Mouse (Mus musculus): Measurements from ENCODE around the gene 4930470P17Rik. TPM values are rescaled to one million over a fixed set of nuclear protein-coding genes. Genes with fewer than 3 reads are reported as not detected.

Gene 4930470P17Rik
- polyA plus RNA-seq, 1 experiment from 2014 or later, result not detected

DNA sequence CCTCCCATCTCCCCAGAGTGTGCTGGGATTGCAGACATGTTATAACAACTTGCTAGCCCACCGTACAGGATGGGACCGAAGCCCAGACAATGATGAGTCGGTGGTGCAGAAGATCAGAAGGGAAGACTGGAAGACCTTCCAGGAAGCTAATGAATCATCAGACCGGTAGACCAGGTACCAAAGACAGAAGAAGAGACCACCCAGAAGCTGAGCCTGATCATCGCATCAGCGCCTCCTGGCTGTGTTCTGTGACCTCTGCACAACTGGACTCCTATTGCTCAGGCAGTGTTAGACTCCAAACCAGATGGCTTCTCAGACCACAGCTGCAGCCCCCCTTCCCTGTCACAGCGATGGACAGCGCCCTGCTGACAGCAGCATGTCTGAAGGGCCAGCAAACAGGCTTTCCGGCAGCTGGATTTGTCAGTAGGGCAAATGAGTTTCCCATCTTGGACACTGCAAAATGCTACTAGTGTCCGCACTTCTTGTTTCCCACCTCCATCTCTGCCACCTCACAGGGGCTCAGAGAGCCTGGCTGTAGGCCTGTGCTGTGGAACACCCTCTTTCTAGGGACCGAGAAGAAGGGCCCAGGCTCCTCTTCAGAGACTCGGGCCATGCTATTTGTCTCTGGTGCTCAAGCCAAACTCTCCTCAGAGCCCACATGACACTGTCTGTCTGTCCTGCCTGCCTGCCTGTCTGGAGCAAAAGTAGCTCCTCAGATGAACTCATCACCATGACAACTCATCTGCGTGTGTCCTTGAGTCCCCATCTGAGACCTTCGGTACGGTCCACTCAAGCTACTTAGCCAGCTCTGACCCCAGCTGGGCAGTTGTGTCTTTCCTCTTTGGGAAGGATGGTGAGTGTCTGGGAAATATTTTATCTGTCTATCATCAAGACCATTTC lies 37.6 kb downstream of the 4930470P17Rik start:
- no peak for ATAC-seq (ENCODE audit: low read depth)
- WGBS (ENCODE audit: insufficient replicate concordance), result 71% methylated on average over 15 of the region's 15 CpGs
- H3K27me3 ChIP-seq (ENCODE audit: control insufficient read depth, insufficient read depth, low read depth, low read length), result no peaks in the 10 kb centered on the region
- no peak overlapping the region for H3K4me3 ChIP-seq (ENCODE audit: low read depth, low read length)
- H3K9ac ChIP-seq (ENCODE audit: low read depth, low read length), result no peak overlapping the region
- no peak overlapping the region for H3K27ac ChIP-seq (ENCODE audit: low read length)
- no peak overlapping the region for H3K4me2 ChIP-seq (ENCODE audit: low read depth, low read length)
- H3K36me3 ChIP-seq (ENCODE audit: control insufficient read depth, insufficient read depth), result no peaks in the 10 kb centered on the region
- no peaks in the 10 kb centered on the region for H3K4me1 ChIP-seq (ENCODE audit: control insufficient read depth, low read depth, low read length)
- no peaks in the 10 kb centered on the region for H3K9me3 ChIP-seq (replicated peaks; ENCODE audit: control insufficient read depth, low read length)

DNA sequence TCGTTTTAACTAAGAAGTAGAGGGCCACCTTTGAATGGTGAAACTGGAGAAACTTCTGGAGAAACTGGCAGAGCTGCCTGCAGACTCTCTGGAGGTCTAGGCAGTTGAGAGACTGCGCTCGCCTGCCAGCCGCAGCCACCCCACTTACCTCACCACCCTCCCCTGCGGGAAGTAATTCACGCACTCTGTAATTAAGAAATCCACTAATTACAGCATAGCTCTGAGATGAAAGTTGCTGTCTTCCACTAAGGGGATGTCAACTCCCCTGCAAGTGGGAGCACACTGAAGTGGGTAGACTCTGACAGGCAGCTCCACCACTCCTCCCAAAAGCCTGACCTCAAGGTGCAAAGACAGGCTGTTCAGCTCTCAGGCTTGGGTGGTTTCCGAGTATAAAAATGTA lies 49.7 kb downstream of the 4930470P17Rik start:
- no peak overlapping the region for H3K4me3 ChIP-seq (ENCODE audit: low read depth, low read length)
- no peaks in the 10 kb centered on the region for H3K36me3 ChIP-seq (ENCODE audit: control insufficient read depth, insufficient read depth)
- no peak for ATAC-seq (ENCODE audit: low read depth)
- no peak overlapping the region for H3K4me2 ChIP-seq (ENCODE audit: low read depth, low read length)
- no peaks in the 10 kb centered on the region for H3K4me1 ChIP-seq (ENCODE audit: control insufficient read depth, low read depth, low read length)
- H3K27ac ChIP-seq (ENCODE audit: low read length), result no peak overlapping the region
- WGBS (ENCODE audit: insufficient replicate concordance), result 56% methylated on average over 7 of the region's 7 CpGs
- H3K27me3 ChIP-seq (ENCODE audit: control insufficient read depth, insufficient read depth, low read depth, low read length), result no peaks in the 10 kb centered on the region
- no peaks in the 10 kb centered on the region for H3K9me3 ChIP-seq (replicated peaks; ENCODE audit: control insufficient read depth, low read length)
- H3K9ac ChIP-seq (ENCODE audit: low read depth, low read length), result no peak overlapping the region

- Histone ChIP-seq H3K27ac (ENCODE audit: low read length) (no peak overlapping the region), H3K27me3 (ENCODE audit: control insufficient read depth, insufficient read depth, low read depth, low read length) (no peaks in the 10 kb centered on the region), H3K4me2 (ENCODE audit: low read depth, low read length) (no peak overlapping the region), H3K36me3 (ENCODE audit: control insufficient read depth, insufficient read depth) (no peaks in the 10 kb centered on the region), H3K4me3 (ENCODE audit: low read depth, low read length) (no peak overlapping the region), H3K9me3 (replicated peaks; ENCODE audit: control insufficient read depth, low read length) (no peaks in the 10 kb centered on the region), H3K9ac (ENCODE audit: low read depth, low read length) (no peak overlapping the region), H3K4me1 (ENCODE audit: control insufficient read depth, low read depth, low read length) (no peaks in the 10 kb centered on the region)
- WGBS (ENCODE audit: insufficient replicate concordance), result 28% methylated on average over 5 of the region's 5 CpGs
- ATAC-seq (ENCODE audit: low read depth), result no peak
Measured at GRCm38 (mm10) chr2:170550240-170550639, 51.6 kb downstream of the 4930470P17Rik start.

GRCm38 (mm10) chr2:170549146-170549545 lies 52.7 kb downstream of the 4930470P17Rik start:
- Histone ChIP-seq H3K27ac (ENCODE audit: low read length) (no peak overlapping the region), H3K36me3 (ENCODE audit: control insufficient read depth, insufficient read depth) (no peaks in the 10 kb centered on the region), H3K4me3 (ENCODE audit: low read depth, low read length) (no peak overlapping the region), H3K4me2 (ENCODE audit: low read depth, low read length) (no peak overlapping the region), H3K27me3 (ENCODE audit: control insufficient read depth, insufficient read depth, low read depth, low read length) (no peaks in the 10 kb centered on the region), H3K4me1 (ENCODE audit: control insufficient read depth, low read depth, low read length) (no peaks in the 10 kb centered on the region), H3K9ac (ENCODE audit: low read depth, low read length) (no peak overlapping the region), H3K9me3 (replicated peaks; ENCODE audit: control insufficient read depth, low read length) (no peaks in the 10 kb centered on the region)
- ATAC-seq (ENCODE audit: low read depth), result no peak
- WGBS (ENCODE audit: insufficient replicate concordance), result 66% methylated on average over 2 of the region's 2 CpGs

GRCm38 (mm10) chr2:170548046-170548445 lies 53.8 kb downstream of the 4930470P17Rik start:
- Histone ChIP-seq H3K9me3 (replicated peaks; ENCODE audit: control insufficient read depth, low read length) (no peaks in the 10 kb centered on the region), H3K4me2 (ENCODE audit: low read depth, low read length) (no peak overlapping the region), H3K4me1 (ENCODE audit: control insufficient read depth, low read depth, low read length) (no peaks in the 10 kb centered on the region), H3K9ac (ENCODE audit: low read depth, low read length) (no peak overlapping the region), H3K4me3 (ENCODE audit: low read depth, low read length) (no peak overlapping the region), H3K27ac (ENCODE audit: low read length) (no peak overlapping the region), H3K27me3 (ENCODE audit: control insufficient read depth, insufficient read depth, low read depth, low read length) (no peaks in the 10 kb centered on the region), H3K36me3 (ENCODE audit: control insufficient read depth, insufficient read depth) (no peaks in the 10 kb centered on the region)
- 42% methylated on average over 4 of the region's 4 CpGs for WGBS (ENCODE audit: insufficient replicate concordance)
- ATAC-seq (ENCODE audit: low read depth), result no peak

DNA sequence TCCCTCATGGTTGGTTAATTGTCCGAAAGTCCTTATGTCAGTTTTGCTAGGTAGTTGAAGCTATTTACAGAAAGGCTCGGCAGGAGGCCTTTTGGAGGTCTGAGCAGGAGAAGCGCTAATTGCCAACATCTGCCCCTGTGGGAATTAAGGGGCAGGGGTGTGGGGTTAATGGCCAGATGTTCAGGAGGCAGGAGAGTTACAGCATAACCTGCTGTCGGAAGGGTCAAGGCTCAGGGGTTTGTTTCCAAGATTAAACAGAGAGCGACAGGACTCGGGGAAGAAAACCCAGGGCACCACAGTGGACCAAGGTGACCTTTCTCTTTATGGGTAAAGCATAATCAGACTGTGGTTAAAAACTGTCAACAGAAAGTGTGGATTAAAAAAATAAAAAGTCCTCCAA lies 54.3 kb downstream of the 4930470P17Rik start:
- no peaks in the 10 kb centered on the region for H3K36me3 ChIP-seq (ENCODE audit: control insufficient read depth, insufficient read depth)
- no peak overlapping the region for H3K27ac ChIP-seq (ENCODE audit: low read length)
- H3K4me1 ChIP-seq (ENCODE audit: control insufficient read depth, low read depth, low read length), result no peaks in the 10 kb centered on the region
- H3K27me3 ChIP-seq (ENCODE audit: control insufficient read depth, insufficient read depth, low read depth, low read length), result no peaks in the 10 kb centered on the region
- no peaks in the 10 kb centered on the region for H3K9me3 ChIP-seq (replicated peaks; ENCODE audit: control insufficient read depth, low read length)
- WGBS (ENCODE audit: insufficient replicate concordance), result 49% methylated on average over 6 of the region's 6 CpGs
- H3K9ac ChIP-seq (ENCODE audit: low read depth, low read length), result no peak overlapping the region
- no peak overlapping the region for H3K4me3 ChIP-seq (ENCODE audit: low read depth, low read length)
- ATAC-seq (ENCODE audit: low read depth), result no peak
- no peak overlapping the region for H3K4me2 ChIP-seq (ENCODE audit: low read depth, low read length)

GRCm38 (mm10) chr2:170545745-170546144 lies 56.1 kb downstream of the 4930470P17Rik start:
- Histone ChIP-seq H3K27ac (ENCODE audit: low read length) (no peak overlapping the region), H3K4me1 (ENCODE audit: control insufficient read depth, low read depth, low read length) (no peaks in the 10 kb centered on the region), H3K4me3 (ENCODE audit: low read depth, low read length) (no peak overlapping the region), H3K9ac (ENCODE audit: low read depth, low read length) (no peak overlapping the region), H3K4me2 (ENCODE audit: low read depth, low read length) (no peak overlapping the region), H3K36me3 (ENCODE audit: control insufficient read depth, insufficient read depth) (no peaks in the 10 kb centered on the region), H3K9me3 (replicated peaks; ENCODE audit: control insufficient read depth, low read length) (no peaks in the 10 kb centered on the region), H3K27me3 (ENCODE audit: control insufficient read depth, insufficient read depth, low read depth, low read length) (no peaks in the 10 kb centered on the region)
- 44% methylated on average over 4 of the region's 4 CpGs for WGBS (ENCODE audit: insufficient replicate concordance)
- ATAC-seq (ENCODE audit: low read depth), result no peak

GRCm38 (mm10) chr2:170544950-170545349 lies 56.9 kb downstream of the 4930470P17Rik start:
- Histone ChIP-seq H3K9ac (ENCODE audit: low read depth, low read length) (no peak overlapping the region), H3K4me2 (ENCODE audit: low read depth, low read length) (no peak overlapping the region), H3K9me3 (replicated peaks; ENCODE audit: control insufficient read depth, low read length) (no peaks in the 10 kb centered on the region), H3K4me1 (ENCODE audit: control insufficient read depth, low read depth, low read length) (no peaks in the 10 kb centered on the region), H3K27me3 (ENCODE audit: control insufficient read depth, insufficient read depth, low read depth, low read length) (no peaks in the 10 kb centered on the region), H3K36me3 (ENCODE audit: control insufficient read depth, insufficient read depth) (no peaks in the 10 kb centered on the region), H3K27ac (ENCODE audit: low read length) (no peak overlapping the region), H3K4me3 (ENCODE audit: low read depth, low read length) (no peak overlapping the region)
- 57% methylated on average over 7 of the region's 7 CpGs for WGBS (ENCODE audit: insufficient replicate concordance)
- no peak for ATAC-seq (ENCODE audit: low read depth)

- WGBS (ENCODE audit: insufficient replicate concordance), result 55% methylated on average over 3 of the region's 3 CpGs
- Histone ChIP-seq H3K4me1 (ENCODE audit: control insufficient read depth, low read depth, low read length) (no peaks in the 10 kb centered on the region), H3K4me2 (ENCODE audit: low read depth, low read length) (no peak overlapping the region), H3K9ac (ENCODE audit: low read depth, low read length) (no peak overlapping the region), H3K9me3 (replicated peaks; ENCODE audit: control insufficient read depth, low read length) (no peaks in the 10 kb centered on the region), H3K27ac (ENCODE audit: low read length) (no peak overlapping the region), H3K27me3 (ENCODE audit: control insufficient read depth, insufficient read depth, low read depth, low read length) (no peaks in the 10 kb centered on the region), H3K4me3 (ENCODE audit: low read depth, low read length) (no peak overlapping the region), H3K36me3 (ENCODE audit: control insufficient read depth, insufficient read depth) (no peaks in the 10 kb centered on the region)
- no peak for ATAC-seq (ENCODE audit: low read depth)
Measured at GRCm38 (mm10) chr2:170544159-170544558, 57.7 kb downstream of the 4930470P17Rik start.

Data from liver, embryonic 16.5 days (tissue).